Mouse (Mus musculus) mesoderm, embryonic 11.5 days (tissue): ENCODE data around the gene Zfp775.

ENCODE experiments used
- DNase-seq: peaks from one replicate; pipeline ENCODE4 v3.0.0-alpha.2; 2012; ENCODE audit warnings: low read depth, low spot score

Gene Zfp775

GRCm38 (mm10) chr6:48601271-48602079 is at the start of gene Zfp775:
Gene Zfp775 (plus strand): TSS chr6:48602063.
- DNase-seq, result peak; percentile 95

- peak; percentile 51 for DNase-seq
These were observed 48.9 kb upstream of the Zfp775 start for GRCm38 (mm10) chr6:48552918-48553317.

- DNase-seq, result no peak
These were observed 48.0 kb upstream of the Zfp775 start for GRCm38 (mm10) chr6:48553819-48554218.

GRCm38 (mm10) chr6:48554280-48555103 is 47.4 kb upstream of the Zfp775 start, which contains the start of gene Lrrc61:
Gene Lrrc61 (plus strand): TSS chr6:48554796.
- peak; percentile 92 for DNase-seq

- peak; percentile 63 for DNase-seq
These were observed 46.6 kb upstream of the Zfp775 start for GRCm38 (mm10) chr6:48555104-48555890.

- DNase-seq, result no peak
These were observed 45.9 kb upstream of the Zfp775 start for GRCm38 (mm10) chr6:48555956-48556355.

GRCm38 (mm10) chr6:48565693-48566310 is 36.1 kb upstream of the Zfp775 start:
- no peak for DNase-seq

GRCm38 (mm10) chr6:48566312-48566711 is 35.6 kb upstream of the Zfp775 start:
- no peak for DNase-seq

GRCm38 (mm10) chr6:48568036-48568984 is 33.6 kb upstream of the Zfp775 start:
- DNase-seq, result no peak

- no peak for DNase-seq
These were observed 32.6 kb upstream of the Zfp775 start for GRCm38 (mm10) chr6:48569065-48569807.

GRCm38 (mm10) chr6:48572014-48572413 is 29.8 kb upstream of the Zfp775 start:
- DNase-seq, result no peak

GRCm38 (mm10) chr6:48572572-48573061 is 29.2 kb upstream of the Zfp775 start, which contains the start of gene Rarres2:
Gene Rarres2 (minus strand): TSS chr6:48572789.
- no peak for DNase-seq

- no peak for DNase-seq
These were observed 28.6 kb upstream of the Zfp775 start for GRCm38 (mm10) chr6:48573280-48573679.

GRCm38 (mm10) chr6:48573981-48574380 is 27.9 kb upstream of the Zfp775 start:
- no peak for DNase-seq

GRCm38 (mm10) chr6:48578736-48579135 is 23.1 kb upstream of the Zfp775 start:
- DNase-seq, result no peak

GRCm38 (mm10) chr6:48579215-48579648 is 22.6 kb upstream of the Zfp775 start:
- DNase-seq, result no peak

- DNase-seq, result no peak
These were observed 20.6 kb upstream of the Zfp775 start for GRCm38 (mm10) chr6:48581257-48581656.

GRCm38 (mm10) chr6:48582037-48582436 is 19.8 kb upstream of the Zfp775 start:
- peak; percentile 67 for DNase-seq

GRCm38 (mm10) chr6:48589194-48589750 is 12.6 kb upstream of the Zfp775 start, which contains the start of gene Gm45021:
Gene Gm45021 (plus strand): TSS chr6:48589610.
- no peak for DNase-seq
